Mouse (Mus musculus) stomach, postnatal 0 days (tissue): ENCODE measurements around the gene Hemk1.

Experiments used
- CTCF ChIP-seq: IDR thresholded peaks from 2 replicates; pipeline ENCODE4 v1.5.1; 2016; ENCODE audit warnings: antibody characterized with exemption, low read depth, mild to moderate bottlenecking, moderate library complexity
- EP300 ChIP-seq: optimal IDR thresholded peaks from 2 replicates; pipeline ENCODE3; 2016; ENCODE audit warnings: antibody characterized with exemption

DNA sequence AAGGTAGTCTGAATTCAATTTTAAA lies 42.3 kb downstream of the Hemk1 start, which contains the start of gene Cish:
- TF ChIP-seq CTCF (no peak), EP300 (no peak)
